Mouse (Mus musculus) hindbrain, embryonic 12.5 days (tissue): Measurements from ENCODE around the gene St7. TPM values are rescaled to one million over a fixed set of nuclear protein-coding genes. Genes with fewer than 3 reads are reported as not detected.

ENCODE experiments used
- ATAC-seq: fragments of 200-750 bp; cut with Nextera tagmentation; 2 replicates; pipeline ENCODE4 v1.8.0; 2017; ENCODE audit warnings: moderate TSS enrichment; ENCODE audit not compliant: low FRiP score
- H3K27ac ChIP-seq: fragments of 300-500 bp; sonication (generic); 2 replicates; pipeline ENCODE4 v1.5.1; 2016; ENCODE audit warnings: mild to moderate bottlenecking
- H3K27me3 ChIP-seq: fragments of 300-500 bp; sonication (generic); 2 replicates; pipeline ENCODE4 v1.6.1; 2016; ENCODE audit warnings: mild to moderate bottlenecking
- H3K36me3 ChIP-seq: fragments of 300-500 bp; sonication (generic); 2 replicates; pipeline ENCODE4 v1.6.1; 2016; ENCODE audit warnings: mild to moderate bottlenecking
- H3K4me1 ChIP-seq: fragments of 300-500 bp; sonication (generic); 2 replicates; pipeline ENCODE4 v1.6.1; 2016
- H3K4me2 ChIP-seq: fragments of 300-500 bp; sonication (generic); replicated peaks from 2 replicates; pipeline ENCODE4 v1.6.1; 2016; ENCODE audit warnings: mild to moderate bottlenecking
- H3K4me3 ChIP-seq: fragments of 300-500 bp; sonication (generic); 2 replicates; pipeline ENCODE4 v1.5.1; 2016; ENCODE audit warnings: mild to moderate bottlenecking
- H3K9ac ChIP-seq: fragments of 300-500 bp; sonication (generic); 2 replicates; pipeline ENCODE4 v1.6.1; 2016; ENCODE audit warnings: mild to moderate bottlenecking, moderate library complexity
- H3K9me3 ChIP-seq: fragments of 300-500 bp; sonication (generic); replicated peaks from 2 replicates; pipeline ENCODE4 v1.6.1; 2016; ENCODE audit warnings: mild to moderate bottlenecking
- WGBS: fragments of 180-500 bp; shearing (Covaris S2); methylation state at CpG from one replicate; pipeline ENCODE4 v1.1.7; 2016; 5-methylcytosine and 5-hydroxymethylcytosine counted together
- polyA plus RNA-seq: library from polyadenylated mRNA; unstranded; fragments of >200 nt; fragmentation: Nextera tagmentation; extraction: Ambion mirVana; gene quantifications from 2 replicates; pipeline ENCODE4 v1.2.1, GENCODE M21; 2016

St7 gene
- polyA plus RNA-seq, 1 experiment from 2014 or later = 49.1 TPM

DNA sequence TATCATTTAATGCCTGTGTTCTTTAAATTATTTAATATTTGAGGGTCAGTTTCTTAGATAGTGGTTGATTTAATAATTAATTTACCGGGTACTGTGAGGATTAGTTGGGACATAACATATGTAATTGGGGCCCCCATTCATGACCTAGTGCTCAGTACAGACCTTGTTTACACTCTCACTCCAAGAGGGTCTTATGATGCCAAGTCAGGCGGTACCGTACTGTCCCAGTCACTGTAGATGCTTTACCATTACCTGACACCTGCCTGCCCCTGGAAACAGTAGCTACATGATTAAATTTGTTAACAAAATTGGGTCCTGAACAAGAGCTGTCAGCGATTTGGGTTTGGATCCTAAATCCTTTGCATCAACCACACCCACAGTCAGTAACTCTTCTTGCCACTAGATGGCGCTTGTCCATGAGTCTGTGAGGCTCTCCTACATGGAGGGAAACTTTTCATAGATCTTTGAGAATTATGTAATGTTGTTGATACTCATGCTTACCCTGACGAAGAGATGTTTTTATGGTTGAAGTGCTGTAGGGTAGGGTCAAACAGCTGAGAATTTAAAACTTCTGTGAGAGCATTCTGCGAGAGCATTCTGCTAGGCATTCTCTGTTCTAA, 33.2 kb downstream of the St7 start:
- no peak overlapping the region for H3K4me3 ChIP-seq
- no peak overlapping the region for H3K4me2 ChIP-seq
- no peak overlapping the region for H3K9ac ChIP-seq
- 48% methylated on average over 7 of the region's 7 CpGs for WGBS
- no peaks in the 10 kb centered on the region for H3K27me3 ChIP-seq
- H3K27ac ChIP-seq = no peak overlapping the region
- H3K4me1 ChIP-seq = no peaks in the 10 kb centered on the region
- no peaks in the 10 kb centered on the region for H3K9me3 ChIP-seq
- H3K36me3 ChIP-seq = no peaks in the 10 kb centered on the region
- peak; percentile 50; the same call in 1 of the 2 replicates for ATAC-seq

DNA sequence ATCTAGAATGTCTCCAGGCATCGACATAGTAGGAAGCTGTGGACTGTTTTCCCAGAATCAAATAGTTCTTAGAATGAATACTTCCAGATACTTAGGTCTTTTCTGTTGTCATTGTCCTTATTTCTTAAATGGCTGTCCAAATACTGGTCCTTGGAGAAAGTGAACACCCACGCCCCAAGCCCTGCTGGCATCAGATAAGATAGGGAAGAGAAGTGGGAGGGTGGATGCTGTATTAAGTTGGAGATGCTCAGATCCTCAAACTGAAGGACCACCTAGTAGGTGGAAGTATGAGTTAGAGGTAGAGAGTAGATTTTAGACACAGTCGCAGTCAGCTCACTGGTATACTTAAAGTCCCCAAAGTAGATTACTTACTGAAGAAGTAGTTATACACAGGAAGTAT, 34.5 kb downstream of the St7 start:
- no peak overlapping the region for H3K4me3 ChIP-seq
- ATAC-seq = no peak
- no peak overlapping the region for H3K9ac ChIP-seq
- H3K27ac ChIP-seq = no peak overlapping the region
- H3K4me2 ChIP-seq = no peak overlapping the region
- H3K9me3 ChIP-seq = no peaks in the 10 kb centered on the region
- WGBS = 84% methylated on average over 3 of the region's 3 CpGs
- H3K4me1 ChIP-seq = no peaks in the 10 kb centered on the region
- no peaks in the 10 kb centered on the region for H3K36me3 ChIP-seq
- H3K27me3 ChIP-seq = no peaks in the 10 kb centered on the region

GRCm38 (mm10) chr6:17727891-17728790, 35.4 kb downstream of the St7 start:
- Histone ChIP-seq H3K4me3 (no peak overlapping the region), H3K9ac (no peak overlapping the region), H3K4me2 (no peak overlapping the region), H3K27me3 (no peaks in the 10 kb centered on the region), H3K36me3 (no peaks in the 10 kb centered on the region), H3K9me3 (no peaks in the 10 kb centered on the region), H3K27ac (no peak overlapping the region), H3K4me1 (no peaks in the 10 kb centered on the region)
- WGBS = 85% methylated on average over 9 of the region's 9 CpGs
- no peak for ATAC-seq

DNA sequence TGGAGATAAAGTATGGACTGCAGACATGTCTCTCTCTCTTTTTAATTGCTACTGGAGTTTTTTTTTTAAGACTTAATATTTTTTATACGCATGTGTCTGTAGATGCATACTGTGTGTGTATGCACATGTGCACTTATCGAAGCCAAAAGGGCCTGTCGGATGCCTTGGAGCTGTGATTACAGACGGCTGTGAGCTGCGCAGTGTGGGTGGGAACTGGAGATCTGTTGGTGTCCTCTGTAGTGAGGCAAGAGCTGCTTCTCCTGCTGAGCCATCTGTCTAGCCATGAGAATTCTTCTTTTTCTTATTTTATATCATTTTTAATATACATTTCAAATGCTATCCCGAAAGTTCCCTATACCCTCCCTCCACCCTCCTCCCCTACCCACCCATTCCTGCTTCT, 37.4 kb downstream of the St7 start:
- 85% methylated on average over 6 of the region's 6 CpGs for WGBS
- H3K27ac ChIP-seq = no peak overlapping the region
- no peak overlapping the region for H3K4me2 ChIP-seq
- H3K4me3 ChIP-seq = no peak overlapping the region
- no peak overlapping the region for H3K9ac ChIP-seq
- no peaks in the 10 kb centered on the region for H3K4me1 ChIP-seq
- no peaks in the 10 kb centered on the region for H3K9me3 ChIP-seq
- H3K36me3 ChIP-seq = no peaks in the 10 kb centered on the region
- H3K27me3 ChIP-seq = no peaks in the 10 kb centered on the region
- no peak for ATAC-seq

GRCm38 (mm10) chr6:17731694-17732093, 39.0 kb downstream of the St7 start:
- H3K27me3 ChIP-seq = no peaks in the 10 kb centered on the region
- H3K9ac ChIP-seq = no peak overlapping the region
- H3K27ac ChIP-seq = no peak overlapping the region
- WGBS = 83% methylated on average over 5 of the region's 5 CpGs
- H3K4me1 ChIP-seq = no peaks in the 10 kb centered on the region
- H3K4me3 ChIP-seq = no peak overlapping the region
- no peak for ATAC-seq
- no peak overlapping the region for H3K4me2 ChIP-seq
- no peaks in the 10 kb centered on the region for H3K36me3 ChIP-seq
- no peaks in the 10 kb centered on the region for H3K9me3 ChIP-seq

GRCm38 (mm10) chr6:17733951-17734411, 41.2 kb downstream of the St7 start:
- Histone ChIP-seq H3K9me3 (no peaks in the 10 kb centered on the region), H3K27ac (no peak overlapping the region), H3K4me2 (no peak overlapping the region), H3K9ac (no peak overlapping the region), H3K4me1 (no peaks in the 10 kb centered on the region), H3K27me3 (no peaks in the 10 kb centered on the region), H3K4me3 (no peak overlapping the region), H3K36me3 (no peaks in the 10 kb centered on the region)
- ATAC-seq = no peak
- WGBS = 90% methylated on average over 8 of the region's 8 CpGs

DNA sequence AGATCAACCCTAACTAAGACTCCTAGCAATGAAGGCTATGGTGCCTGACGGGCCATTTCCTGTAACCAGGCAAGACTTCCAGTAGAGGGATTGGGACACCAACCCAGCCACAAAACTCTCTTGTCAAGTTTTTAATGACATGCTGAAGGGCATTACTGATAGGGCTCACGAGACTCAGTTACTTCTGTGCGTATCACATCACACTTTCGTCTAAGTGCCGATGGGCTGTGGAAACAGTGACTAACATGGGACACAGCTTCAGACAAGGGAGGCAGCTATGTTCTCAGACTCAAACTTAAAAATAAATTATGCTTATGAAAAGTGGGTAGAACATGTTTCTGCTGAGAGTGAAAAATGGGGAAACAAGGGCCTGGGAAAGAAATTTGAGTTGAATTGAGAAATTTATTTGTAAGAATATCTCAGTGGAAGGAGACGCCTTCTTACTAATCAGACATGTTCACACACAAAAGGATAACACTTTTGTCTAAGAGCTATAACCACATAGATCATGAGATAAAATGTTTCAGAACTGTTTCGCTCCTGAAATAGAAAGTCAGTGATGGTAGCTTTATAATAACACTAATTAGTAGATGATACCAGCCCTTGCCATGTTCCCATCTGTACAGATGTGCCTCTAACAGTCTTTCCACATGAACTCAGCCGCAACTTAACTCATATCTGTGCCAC, 44.7 kb downstream of the St7 start:
- Histone ChIP-seq H3K36me3 (no peaks in the 10 kb centered on the region), H3K4me1 (no peaks in the 10 kb centered on the region), H3K27ac (no peak overlapping the region), H3K9me3 (no peaks in the 10 kb centered on the region), H3K27me3 (no peaks in the 10 kb centered on the region), H3K4me3 (no peak overlapping the region), H3K4me2 (no peak overlapping the region), H3K9ac (no peak overlapping the region)
- 89% methylated on average over 8 of the region's 8 CpGs for WGBS
- ATAC-seq = no peak

DNA sequence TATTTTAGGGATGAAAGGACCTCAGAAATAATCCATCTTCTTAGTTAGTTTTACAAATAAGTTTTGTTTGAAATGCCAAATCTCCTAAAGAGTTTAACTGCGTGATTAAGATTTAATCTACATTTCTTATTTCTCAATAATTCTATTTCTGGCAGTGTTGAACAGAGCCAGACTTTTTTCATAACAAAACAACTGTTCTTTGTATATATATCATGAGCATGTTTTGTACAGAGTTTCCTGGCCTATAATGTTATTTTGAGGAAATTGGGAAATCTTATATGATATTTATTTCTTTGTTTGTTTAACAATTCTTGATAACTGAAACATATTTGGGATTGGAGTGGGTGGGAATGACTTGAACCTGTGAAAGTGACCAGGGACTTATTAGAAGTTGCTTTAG, 47.4 kb downstream of the St7 start:
- Histone ChIP-seq H3K4me2 (no peak overlapping the region), H3K4me3 (no peak overlapping the region), H3K4me1 (no peaks in the 10 kb centered on the region), H3K27ac (no peak overlapping the region), H3K36me3 (no peaks in the 10 kb centered on the region), H3K9me3 (no peaks in the 10 kb centered on the region), H3K27me3 (no peaks in the 10 kb centered on the region), H3K9ac (no peak overlapping the region)
- WGBS = 88% methylated on average over 1 of the region's 1 CpGs
- no peak for ATAC-seq

DNA sequence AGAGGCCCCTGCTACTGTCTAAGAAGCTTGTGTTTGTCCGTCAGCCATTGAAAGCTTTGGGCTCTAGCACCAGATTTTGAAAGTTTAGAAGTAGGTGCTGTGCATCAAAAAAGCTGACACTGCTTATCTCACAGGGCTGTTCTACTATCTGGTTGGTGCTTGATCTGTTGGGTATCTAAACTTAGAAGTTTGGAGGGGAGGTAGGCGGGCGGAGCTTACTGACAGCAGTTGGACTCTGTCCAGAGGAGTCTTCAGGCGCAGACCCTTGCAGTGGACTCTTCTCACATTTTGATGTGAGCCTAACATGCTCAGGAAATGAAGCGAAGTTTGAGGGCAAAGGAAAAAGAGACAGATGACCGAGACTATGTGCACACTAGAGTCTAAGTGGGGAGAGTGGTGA, 48.9 kb downstream of the St7 start:
- 88% methylated on average over 6 of the region's 6 CpGs for WGBS
- no peaks in the 10 kb centered on the region for H3K36me3 ChIP-seq
- no peak for ATAC-seq

DNA sequence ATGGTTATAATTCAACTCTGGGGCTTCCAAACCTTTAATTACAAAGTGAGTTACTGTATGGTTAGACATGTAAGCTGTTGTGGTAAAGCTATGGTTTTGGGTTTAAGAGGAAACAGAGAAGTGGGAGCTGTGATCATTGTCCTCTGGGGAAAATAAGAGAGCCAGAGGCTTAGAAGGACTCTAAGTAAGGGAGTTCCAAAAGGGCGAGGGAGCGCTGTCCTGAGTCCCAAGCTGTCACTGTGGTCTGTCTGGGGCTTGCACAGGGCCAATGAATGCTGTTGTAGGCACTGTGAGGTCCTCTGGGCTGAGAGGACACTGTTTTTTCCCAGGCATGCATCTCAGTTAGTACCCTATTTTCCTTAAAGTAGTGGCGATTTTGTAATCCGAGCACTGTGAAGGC, 49.5 kb downstream of the St7 start:
- 92% methylated on average over 4 of the region's 4 CpGs for WGBS
- no peaks in the 10 kb centered on the region for H3K4me1 ChIP-seq
- no peak for ATAC-seq
- H3K27ac ChIP-seq = no peak overlapping the region
- H3K9me3 ChIP-seq = no peaks in the 10 kb centered on the region
- H3K4me2 ChIP-seq = no peak overlapping the region
- no peak overlapping the region for H3K4me3 ChIP-seq
- H3K36me3 ChIP-seq = no peaks in the 10 kb centered on the region
- H3K9ac ChIP-seq = no peak overlapping the region
- no peaks in the 10 kb centered on the region for H3K27me3 ChIP-seq

More for the DNA sequence above, 48.9 kb downstream of the St7 start:
- H3K9ac ChIP-seq = no peak overlapping the region
- H3K4me3 ChIP-seq = no peak overlapping the region
- no peaks in the 10 kb centered on the region for H3K4me1 ChIP-seq
- no peaks in the 10 kb centered on the region for H3K27me3 ChIP-seq
- no peak overlapping the region for H3K4me2 ChIP-seq
- H3K27ac ChIP-seq = no peak overlapping the region
- H3K9me3 ChIP-seq = no peaks in the 10 kb centered on the region

DNA sequence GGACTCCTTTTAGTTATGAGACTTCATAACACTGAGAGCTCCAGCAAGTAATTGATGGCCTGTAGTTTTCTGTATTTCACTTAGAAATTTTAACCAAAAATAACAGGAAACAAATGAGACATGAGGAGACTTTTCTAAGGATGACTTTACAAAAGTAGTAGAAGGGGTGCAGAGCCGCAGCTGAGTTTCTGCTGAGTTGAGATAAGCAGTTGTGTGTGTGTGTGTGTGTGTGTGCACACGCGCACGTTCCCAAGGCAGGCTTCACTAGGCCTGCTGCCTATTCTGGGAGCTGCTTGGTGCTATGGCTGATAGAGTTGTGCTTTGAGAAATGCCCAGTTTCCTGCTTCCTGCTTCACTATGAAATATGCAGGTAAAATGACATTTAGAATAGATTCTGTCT, 50.6 kb downstream of the St7 start:
- no peaks in the 10 kb centered on the region for H3K27me3 ChIP-seq
- ATAC-seq = no peak
- WGBS = 95% methylated on average over 4 of the region's 4 CpGs
- no peak overlapping the region for H3K4me3 ChIP-seq
- no peak overlapping the region for H3K4me2 ChIP-seq
- no peaks in the 10 kb centered on the region for H3K36me3 ChIP-seq
- H3K27ac ChIP-seq = no peak overlapping the region
- no peaks in the 10 kb centered on the region for H3K4me1 ChIP-seq
- no peak overlapping the region for H3K9ac ChIP-seq
- H3K9me3 ChIP-seq = no peaks in the 10 kb centered on the region

GRCm38 (mm10) chr6:17747724-17748123, 55.0 kb downstream of the St7 start:
- no peak overlapping the region for H3K27ac ChIP-seq
- no peaks in the 10 kb centered on the region for H3K36me3 ChIP-seq
- H3K9me3 ChIP-seq = no peaks in the 10 kb centered on the region
- 87% methylated on average over 13 of the region's 13 CpGs for WGBS
- H3K4me3 ChIP-seq = no peak overlapping the region
- H3K9ac ChIP-seq = no peak overlapping the region
- H3K27me3 ChIP-seq = no peaks in the 10 kb centered on the region
- H3K4me2 ChIP-seq = no peak overlapping the region
- peaks cover 10% of the 10 kb centered on the region for H3K4me1 ChIP-seq
- ATAC-seq = no peak
